Mouse (Mus musculus) 3134 (cell line): ENCODE measurements around the gene Gm42906.

ENCODE experiments used
- DNase-seq: peaks from one replicate; pipeline ENCODE4 v3.0.0-alpha.2; 2011; ENCODE audit warnings: low spot score; ENCODE audit not compliant: insufficient read length; ENCODE audit errors: extremely low read depth

Gene Gm42906

DNA sequence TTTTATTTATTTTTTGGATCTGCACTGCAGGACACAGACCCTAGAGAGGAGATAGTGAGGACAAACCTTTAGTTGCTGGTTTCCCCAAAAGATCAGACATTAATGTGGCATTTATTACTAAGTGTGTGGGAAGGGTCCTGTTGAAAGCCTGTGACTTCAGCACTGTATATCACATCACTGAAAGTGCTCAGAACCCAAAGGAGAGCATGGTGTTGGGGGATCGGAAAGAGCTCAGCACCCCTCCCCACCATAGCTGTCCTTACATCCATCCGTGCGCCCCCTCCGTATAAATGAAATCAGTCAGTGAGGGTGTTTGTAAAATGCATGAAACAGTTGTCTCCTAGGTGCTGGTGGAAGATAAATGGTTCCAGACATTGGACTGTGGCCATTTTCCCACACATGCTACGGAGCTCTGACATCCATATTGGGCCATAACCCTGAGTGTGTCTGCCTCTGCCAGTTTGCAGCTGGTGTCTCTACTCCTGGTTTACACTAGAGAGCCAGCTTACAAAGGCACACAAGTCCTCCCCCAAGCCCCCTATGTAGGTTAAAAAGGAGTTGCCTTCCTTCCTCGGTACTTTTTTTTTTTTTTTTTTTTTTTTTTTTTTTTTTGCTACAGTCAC, 301.9 kb downstream of the Gm42906 start:
- DNase-seq = no peak

DNA sequence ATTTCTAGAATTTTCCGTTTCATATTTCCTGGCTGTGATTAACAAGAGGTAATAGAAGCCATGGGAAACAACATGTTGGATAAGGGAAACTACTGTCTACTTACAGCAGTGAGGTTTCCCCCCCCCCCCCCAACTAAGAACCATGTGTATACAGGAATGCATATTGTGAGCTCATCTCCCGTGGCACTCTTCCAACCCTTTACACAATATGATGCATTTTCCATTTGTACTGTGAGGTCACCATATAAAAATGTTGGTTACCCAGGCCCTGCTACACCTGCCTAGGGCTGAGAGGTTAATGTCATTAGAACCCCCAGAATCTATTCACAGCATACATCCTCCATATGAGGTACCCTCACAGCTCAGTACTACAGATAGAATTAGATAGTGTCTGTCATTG, 310.1 kb downstream of the Gm42906 start:
- peak; percentile 34 for DNase-seq

DNA sequence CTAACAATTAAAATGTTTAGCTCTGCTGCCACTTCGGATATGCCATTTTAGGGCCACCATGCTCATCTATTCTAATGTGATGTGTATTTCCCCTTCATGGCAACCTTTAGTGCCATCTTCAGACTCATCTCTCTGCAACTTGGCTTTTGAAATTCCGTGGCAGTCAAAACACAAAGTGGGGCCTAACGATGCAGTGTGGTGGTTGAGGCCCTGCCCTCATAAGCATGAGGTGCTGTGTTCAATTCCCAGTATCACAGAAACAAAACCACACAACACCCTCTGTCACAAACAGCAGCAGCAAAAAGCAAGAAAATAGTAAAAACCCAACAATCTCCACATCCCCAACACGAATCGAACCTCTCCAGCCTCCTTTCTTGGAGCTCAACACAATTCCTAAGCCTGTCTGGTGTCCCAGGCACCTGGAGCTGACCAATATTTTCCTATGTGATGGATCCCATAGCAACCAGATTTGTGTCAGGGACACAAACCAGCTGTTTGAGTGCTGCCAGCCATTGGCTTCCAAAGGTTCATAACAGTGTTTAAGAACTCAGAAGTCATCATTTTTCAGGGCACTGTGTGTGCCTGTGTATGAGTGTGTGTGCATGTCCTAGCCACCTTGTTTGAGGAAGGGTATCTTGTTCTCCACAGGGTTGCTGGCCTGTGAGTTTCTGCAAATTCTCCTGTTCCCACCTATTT, 311.6 kb downstream of the Gm42906 start:
- DNase-seq = no peak

DNA sequence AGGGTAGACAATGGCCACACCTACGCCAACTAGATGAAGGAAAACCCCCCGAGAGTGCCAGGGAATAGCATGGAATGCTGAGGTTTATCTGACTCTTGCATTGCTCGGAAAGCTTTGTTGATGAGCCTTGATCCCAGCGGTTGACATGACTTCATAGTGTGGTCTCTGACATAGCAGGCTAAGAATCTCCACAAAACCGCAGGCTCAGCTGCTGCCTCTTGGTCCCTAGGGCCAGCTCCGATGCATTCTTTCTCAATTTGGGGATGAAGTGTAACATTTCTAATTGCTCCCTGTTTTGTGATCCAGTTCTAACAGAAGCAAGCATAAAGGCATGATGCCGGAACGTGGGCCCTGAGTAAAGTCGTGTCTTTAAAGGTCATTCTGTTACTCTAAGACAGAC, 315.2 kb downstream of the Gm42906 start:
- peak; percentile 80 for DNase-seq

DNA sequence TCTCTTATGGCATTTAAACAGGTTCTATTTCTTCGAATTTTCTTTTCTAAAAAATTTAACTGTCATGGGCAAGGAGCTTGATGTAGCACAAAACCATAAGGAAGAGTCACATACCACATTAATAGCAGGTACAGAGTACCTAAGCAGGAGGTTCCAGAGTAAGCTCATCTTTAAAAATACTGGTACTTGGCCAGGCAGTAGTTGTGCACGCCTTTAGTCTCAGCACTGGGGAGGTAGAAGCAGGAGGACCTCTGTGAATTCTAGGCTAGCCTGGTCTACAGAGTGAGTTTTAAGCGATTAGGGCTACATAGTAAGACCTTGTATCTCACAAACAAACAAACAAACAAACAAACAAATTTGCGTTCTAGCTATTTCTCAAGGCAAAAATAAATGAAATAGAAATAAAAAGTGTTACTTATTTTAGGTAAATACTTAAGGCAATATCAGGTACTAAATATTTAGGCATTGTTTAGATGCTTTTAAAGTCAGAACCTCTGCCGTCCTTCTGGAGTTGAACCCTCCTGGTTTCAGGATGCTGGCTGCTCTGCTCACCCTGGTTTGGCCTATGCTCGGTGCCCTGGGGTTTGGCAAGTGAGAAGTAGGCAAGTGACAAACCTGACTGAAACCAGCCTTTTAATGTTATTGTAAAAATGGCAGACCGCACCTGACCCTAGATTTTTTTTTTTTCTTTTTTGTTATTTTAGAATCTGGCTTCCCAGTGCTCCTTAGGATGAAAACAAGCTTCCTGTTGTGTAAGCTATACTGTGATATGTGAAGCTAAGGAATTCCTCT, 316.7 kb downstream of the Gm42906 start:
- DNase-seq = no peak

DNA sequence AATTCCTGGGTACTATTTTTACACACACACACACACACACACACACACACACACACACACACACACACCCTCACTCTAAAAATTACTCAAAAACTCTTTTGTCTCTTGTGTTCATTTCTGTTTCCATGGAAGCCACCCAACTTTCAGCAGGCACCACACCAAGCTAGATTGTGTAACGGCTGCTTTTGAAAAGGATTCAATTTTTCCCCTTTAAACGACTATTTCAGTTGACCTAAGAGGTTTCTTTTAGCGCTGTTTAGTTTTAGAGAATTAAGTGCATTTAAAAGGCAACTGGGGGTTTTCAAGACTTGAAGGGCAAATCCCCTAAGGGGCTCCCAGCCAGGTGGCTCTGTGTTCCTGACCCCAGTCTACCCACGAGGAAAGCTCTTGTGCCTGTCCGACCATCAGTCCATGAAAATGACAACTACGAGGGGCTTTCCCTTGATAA, 317.5 kb downstream of the Gm42906 start:
- peak; percentile 51 for DNase-seq

DNA sequence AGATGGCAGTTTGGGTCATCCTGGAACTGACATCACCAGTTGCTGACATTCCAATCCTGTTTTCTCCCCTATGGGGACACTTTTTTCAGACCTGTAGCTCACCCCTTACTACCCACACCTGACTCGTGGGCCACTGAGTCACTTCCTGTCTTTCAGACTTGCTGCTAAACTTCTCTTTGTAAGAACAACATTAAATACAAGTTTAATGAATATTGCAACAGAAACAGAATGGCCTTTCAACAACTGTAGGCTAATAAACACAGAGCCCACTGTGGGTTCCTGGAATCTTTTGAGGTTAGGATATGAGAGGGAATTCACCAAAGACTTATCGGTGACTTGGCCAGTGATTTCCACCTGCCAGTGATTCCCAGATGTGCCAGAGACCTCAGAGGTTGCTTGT, 318.1 kb downstream of the Gm42906 start:
- DNase-seq = peak; percentile 64

DNA sequence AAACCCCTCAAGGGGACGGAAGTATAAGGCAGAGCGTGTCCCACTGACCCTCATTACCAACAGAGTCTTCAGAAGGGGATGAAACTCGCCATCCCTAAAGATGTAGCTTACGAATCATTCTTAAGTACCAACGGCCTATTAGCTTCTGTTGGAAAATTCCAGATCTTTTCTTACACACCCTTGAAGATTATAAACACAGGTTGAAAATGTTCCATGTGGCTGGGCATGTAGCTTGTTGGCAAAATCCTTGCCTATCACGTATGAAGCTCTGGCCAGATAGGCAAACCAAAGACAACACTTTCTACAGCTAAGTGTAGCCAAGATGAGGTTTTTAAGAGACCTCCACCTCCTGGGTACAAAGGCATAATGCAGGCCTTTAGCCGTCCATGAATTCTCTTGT, 319.0 kb downstream of the Gm42906 start:
- no peak for DNase-seq

DNA sequence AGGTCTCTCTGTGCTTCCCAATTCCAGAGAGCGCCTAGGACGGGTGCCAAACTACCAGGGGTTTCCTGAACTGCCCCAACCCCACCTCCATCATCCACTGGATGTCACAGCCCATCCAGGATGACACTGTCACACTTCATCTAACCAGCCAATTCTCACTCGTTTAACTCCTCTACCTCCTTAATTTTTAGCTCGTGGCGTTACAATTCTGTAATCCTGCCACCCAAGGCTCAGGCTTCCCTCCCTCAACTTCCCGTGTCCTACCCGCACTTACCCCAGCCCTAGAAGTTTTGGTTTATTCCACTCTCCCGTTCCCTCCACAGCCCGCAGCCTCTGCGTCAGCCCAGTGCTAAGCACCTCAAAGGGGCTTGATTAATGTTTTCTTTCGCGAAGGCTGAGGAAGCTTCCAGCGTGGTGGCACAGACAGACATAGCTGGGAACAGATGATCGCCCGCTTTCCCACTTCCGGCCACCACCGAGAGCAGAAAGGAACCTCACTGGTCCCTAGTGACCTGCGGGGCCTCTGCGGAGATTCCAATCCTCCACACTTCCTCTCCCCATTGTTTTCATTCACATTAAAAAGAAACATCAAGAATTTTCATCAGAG, 319.6 kb downstream of the Gm42906 start:
- no peak for DNase-seq

DNA sequence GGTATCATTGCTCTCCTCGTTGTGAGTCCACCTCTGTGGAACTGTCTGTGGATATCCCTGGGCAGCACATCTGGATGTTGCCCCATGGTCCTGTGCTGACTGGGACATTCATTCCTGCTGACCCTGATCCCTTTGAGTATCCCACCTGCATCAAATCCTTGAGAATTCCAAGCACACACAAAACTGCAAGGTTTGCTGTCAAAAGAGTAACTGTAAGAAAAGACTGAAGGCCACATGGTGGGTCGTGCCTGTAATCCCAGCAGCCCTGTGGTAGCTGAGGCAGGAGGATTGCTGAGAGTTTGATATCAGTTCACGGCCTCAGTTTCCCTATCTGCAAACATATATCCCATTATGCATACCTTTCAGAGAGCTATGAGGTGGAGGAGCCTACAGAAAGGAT, 321.1 kb downstream of the Gm42906 start:
- DNase-seq = no peak

DNA sequence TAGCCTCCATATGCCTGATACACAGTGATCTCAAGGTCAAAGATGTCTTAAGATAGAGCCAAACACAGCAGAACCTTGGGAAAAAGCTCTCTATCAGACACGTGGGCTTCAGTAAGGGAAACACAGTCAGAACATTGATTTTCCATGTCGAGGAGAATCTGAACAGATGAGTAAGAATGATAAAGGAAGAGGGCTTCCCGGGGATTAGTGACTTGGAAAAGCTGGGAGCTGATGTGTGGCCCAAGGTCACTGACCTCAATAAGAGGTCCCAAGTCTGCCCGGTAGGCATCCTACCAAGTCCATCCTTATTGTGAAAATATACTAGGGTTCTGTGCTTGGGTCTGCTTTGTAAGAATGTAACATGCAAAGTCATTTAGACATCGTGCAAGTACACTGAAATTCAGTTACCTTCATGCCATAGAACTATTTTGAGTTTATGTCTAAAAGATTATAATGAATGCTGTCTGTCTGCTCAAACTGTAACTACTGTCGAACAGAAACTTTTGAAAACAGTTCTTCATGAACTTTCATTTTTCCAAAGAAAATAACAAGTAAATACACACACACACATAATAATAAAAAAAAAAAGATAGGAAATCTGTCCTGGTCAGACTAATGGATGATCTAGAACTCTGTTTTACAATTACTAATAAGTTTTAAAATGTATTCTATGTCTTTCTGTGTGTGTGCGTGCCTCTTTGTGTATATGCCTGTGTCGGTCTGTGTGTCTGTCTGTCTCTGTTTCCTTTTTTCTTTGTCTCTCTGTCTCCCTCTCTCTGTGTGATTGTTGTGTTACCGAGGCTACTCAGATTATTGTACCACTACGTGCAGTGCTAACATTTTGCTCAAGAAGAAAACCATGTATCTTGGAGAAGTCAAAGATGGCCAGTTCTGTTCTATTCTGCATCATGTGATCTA, 322.6 kb downstream of the Gm42906 start:
- no peak for DNase-seq

DNA sequence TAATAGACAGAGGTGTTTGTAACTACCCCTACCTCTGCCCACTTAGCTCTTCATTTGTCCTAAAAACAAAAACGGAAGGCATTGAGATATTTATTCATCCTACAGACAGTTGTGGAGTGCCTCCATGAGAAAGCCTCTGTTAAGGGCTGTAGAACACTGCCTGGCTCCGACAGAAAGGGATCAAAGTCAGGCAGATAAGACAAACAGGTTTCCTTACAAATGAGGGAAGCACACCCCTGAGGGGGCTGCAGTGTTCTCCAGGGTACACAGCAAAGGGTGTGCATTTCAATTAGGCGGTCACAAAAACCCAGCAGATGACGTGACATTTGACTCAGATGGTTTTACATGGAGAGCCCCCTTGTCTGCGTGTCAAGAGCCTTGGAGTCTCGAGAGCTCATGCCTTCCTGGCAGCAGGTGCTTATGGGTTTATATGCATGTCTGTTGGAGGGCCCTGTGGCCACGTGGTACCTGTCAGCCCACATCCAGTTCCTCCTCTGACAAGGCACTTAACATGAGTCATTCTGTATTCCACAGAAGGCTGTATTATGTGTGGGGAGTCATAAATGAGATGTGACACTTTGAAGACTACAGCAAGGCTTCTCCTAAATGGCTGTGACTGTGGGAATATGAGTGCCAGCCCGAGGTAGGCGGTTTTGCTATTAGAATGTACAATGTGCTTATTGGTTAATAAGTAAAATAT, 323.5 kb downstream of the Gm42906 start:
- DNase-seq = peak; percentile 19

DNA sequence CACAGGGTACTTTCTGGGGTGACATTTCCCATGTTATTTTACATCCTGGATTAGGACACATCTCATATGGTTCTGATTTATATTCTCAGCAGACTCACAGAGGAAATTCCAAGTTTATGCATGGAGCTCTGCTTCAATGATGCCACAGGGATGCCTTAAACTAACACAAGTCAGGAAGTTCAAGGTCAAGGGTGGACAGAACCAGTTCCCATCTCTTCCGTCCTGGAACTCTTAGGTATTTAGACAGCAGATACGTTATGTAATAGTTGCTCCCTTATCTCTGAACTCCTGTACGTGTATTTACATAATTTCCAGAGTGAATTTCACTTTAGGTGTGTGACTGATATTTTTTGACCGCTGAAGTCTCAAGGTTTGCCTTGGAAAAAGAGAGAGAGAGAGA, 324.7 kb downstream of the Gm42906 start:
- no peak for DNase-seq

DNA sequence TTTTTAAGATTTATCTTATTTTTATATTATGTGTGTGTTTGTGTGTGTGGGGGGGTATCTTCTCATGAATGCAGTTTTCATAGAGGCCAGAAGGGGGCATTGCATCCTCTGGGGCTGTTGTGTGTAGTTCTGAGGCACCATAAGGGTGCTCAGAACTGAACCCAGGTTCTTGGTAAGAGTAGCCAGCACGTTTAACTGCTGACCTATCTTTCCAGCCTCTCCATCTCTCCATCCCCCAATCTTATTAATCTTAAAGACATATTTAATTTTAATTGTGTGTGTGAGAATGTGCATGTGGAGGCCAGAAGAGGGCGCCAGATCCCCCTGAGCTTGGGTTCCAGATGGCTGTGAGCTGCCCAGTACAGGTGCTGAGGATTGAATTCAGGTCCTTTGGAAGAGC, 325.7 kb downstream of the Gm42906 start:
- DNase-seq = no peak

DNA sequence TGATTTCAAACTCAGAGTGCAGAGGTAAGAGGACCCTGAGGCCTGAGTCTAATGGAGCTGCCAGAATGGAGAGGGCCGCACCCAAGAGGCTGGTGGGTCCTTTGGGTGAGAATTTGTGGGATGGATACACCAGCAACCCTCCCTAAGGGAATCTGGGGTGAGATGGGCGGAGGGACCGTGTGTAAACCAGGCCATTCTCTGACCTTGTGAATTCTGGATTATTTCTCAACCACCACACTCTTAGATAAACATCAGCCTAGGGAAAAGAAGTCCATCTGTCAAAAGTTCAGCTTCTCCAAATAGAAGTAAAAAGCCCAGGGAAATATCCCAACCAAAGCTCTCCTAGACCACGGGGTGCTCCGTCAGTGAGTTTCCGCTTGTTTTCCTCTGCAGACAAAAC, 332.0 kb downstream of the Gm42906 start:
- DNase-seq = no peak

DNA sequence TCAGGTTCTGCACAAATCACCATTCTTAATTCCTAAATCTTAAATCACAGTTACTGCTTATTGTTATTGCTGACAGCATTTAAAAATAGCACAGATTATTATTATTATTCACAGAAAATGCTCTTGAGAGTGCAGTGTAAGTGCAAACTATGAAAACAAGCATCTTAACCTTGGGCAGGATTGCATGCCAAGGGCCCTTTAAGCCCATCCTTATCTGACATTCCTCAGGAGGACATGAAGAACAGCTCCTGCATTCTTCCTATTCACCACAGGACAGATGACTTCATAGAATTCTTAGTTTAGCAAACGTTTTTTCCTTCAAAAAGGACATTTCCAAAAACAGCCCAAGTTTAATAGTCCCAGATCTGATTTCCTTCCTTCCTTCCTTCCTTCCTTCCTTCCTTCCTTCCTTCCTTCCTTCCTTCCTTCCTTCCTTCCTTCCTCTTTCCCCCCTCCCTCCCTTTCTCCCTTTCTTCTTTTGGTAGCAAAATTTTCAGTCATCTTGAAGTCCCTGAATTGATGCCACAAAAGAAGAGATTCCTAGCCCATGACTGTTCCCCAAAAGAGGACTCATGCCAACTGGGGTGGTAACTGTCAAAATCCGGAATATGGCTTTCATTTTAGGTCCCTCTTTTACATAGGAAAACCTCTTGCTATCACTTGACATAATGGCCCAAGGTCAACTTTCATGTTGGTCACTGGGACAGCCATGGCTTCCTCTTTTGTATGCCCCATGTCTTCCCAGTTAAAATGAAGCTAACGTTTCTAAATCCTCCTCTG, 334.9 kb downstream of the Gm42906 start:
- peak; percentile 61 for DNase-seq

DNA sequence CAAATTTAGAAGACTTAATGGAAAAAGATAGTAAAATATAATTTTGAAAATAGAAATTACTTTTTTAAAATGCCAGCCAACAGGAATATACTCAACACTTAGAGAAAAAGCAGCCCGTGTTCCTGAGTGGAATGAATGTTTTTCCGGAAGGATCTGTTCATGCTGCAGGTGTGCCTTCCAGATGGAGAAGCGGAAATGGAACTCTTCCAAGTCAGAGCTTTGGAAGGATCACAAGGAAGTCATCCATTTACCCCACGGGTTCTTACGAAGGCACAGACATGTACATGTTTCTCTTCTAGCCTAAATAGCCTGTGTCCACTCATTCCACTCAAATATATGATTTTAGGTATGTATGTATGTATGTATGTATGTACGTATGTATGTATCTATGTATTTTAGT, 337.0 kb downstream of the Gm42906 start:
- DNase-seq = no peak

DNA sequence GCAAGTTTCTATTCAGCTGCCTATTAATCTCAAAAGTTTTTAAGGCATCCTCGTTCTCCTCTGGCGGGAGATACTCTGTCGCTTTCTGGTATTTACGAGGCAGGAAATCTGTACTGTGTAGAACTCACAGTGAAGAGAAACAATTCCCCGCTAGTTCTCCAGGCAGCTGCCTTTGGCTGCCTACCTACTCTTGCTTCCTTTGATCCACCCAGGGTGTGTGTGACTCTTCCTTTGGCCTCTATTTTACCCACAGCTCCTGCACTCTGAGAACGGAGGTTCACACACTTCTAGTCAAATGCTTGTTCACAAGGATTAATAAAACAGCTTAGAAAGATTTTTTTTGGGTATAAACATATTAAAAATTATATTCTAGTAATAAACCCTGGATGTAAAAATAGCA, 338.8 kb downstream of the Gm42906 start:
- DNase-seq = no peak
